Mouse (Mus musculus) limb, embryonic 11.5 days (tissue): Measurements from ENCODE around the gene Armc10. TPM values are rescaled to one million over a fixed set of nuclear protein-coding genes. Genes with fewer than 3 reads are reported as not detected.

Experiments used
- ATAC-seq: fragments of 200-750 bp; cut with Nextera tagmentation; 2 replicates; pipeline ENCODE4 v1.8.0; 2017; ENCODE audit warnings: low read depth; ENCODE audit not compliant: insufficient number of reproducible peaks, low FRiP score, low TSS enrichment
- DNase-seq: peaks from one replicate; pipeline ENCODE4 v3.0.0-alpha.2; 2015; ENCODE audit warnings: low spot score
- H3K27ac ChIP-seq: fragments of 300-500 bp; sonication (generic); replicated peaks from 2 replicates; pipeline ENCODE4 v1.5.1; 2014; ENCODE audit warnings: low read depth, mild to moderate bottlenecking, low read length
- H3K27me3 ChIP-seq: fragments of 300-500 bp; sonication (generic); 2 replicates; pipeline ENCODE4 v1.6.1; 2014; ENCODE audit warnings: mild to moderate bottlenecking, low read length, mixed read lengths; ENCODE audit not compliant: control insufficient read depth, insufficient read depth
- H3K36me3 ChIP-seq: fragments of 300-500 bp; sonication (generic); 2 replicates; pipeline ENCODE4 v1.6.1; 2014; ENCODE audit warnings: mild to moderate bottlenecking, low read length, moderate library complexity, mixed read lengths; ENCODE audit not compliant: control insufficient read depth, insufficient read depth
- H3K4me1 ChIP-seq: fragments of 300-500 bp; sonication (generic); 2 replicates; pipeline ENCODE4 v1.6.1; 2014; ENCODE audit warnings: low read length, mixed read lengths; ENCODE audit not compliant: control insufficient read depth, insufficient read depth
- H3K4me2 ChIP-seq: fragments of 300-500 bp; sonication (generic); 2 replicates; pipeline ENCODE4 v1.6.1; 2014; ENCODE audit warnings: low read depth, mild to moderate bottlenecking, moderate library complexity; ENCODE audit not compliant: severe bottlenecking
- H3K4me3 ChIP-seq: fragments of 300-500 bp; sonication (generic); 2 replicates; pipeline ENCODE4 v1.5.1; 2014; ENCODE audit warnings: low read depth, low read length
- H3K9ac ChIP-seq: fragments of 300-500 bp; sonication (generic); 2 replicates; pipeline ENCODE4 v1.6.1; 2014; ENCODE audit warnings: mild to moderate bottlenecking, low read length
- H3K9me3 ChIP-seq: fragments of 300-500 bp; sonication (generic); 2 replicates; pipeline ENCODE4 v1.6.1; 2016; ENCODE audit warnings: low read length; ENCODE audit not compliant: control insufficient read depth
- WGBS: fragments of 180-500 bp; shearing (Covaris S2); extraction: QIAGEN DNeasy Blood & Tissue Kit; methylation state at CpG from one replicate; pipeline ENCODE4 v1.1.7; 2014; 5-methylcytosine and 5-hydroxymethylcytosine counted together
- polyA plus RNA-seq: library from polyadenylated mRNA; unstranded; fragments of >200 nt; fragmentation: Nextera tagmentation; extraction: Ambion mirVana; gene quantifications from 2 replicates; pipeline ENCODE4 v1.2.1, GENCODE M21; 2014

The Armc10 gene
- polyA plus RNA-seq, 1 experiment from 2014 or later, result 91.9 TPM

DNA sequence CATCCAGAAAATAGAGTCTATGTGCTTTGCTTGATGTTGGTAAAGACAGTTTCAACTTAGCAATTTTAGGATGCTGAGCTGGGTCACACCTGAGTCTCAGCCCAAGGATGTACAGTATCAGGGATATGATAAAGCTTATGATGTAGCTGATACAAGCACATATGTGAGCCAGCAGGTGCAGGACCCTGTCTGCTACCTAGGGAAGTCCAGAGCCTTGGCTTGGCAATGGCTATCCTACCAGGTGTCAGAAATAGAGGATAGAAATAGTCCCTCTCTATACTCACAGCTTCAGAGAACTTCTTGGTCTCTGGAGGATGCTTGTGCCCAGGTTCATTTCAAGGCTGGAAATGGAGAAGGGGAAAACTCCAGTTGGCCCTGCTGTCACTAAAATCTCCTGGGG lies 19.7 kb upstream of the Armc10 start:
- Histone ChIP-seq H3K36me3 (no peaks in the 10 kb centered on the region), H3K4me3 (no peak overlapping the region), H3K9me3 (no peaks in the 10 kb centered on the region), H3K4me2 (no peak overlapping the region), H3K4me1 (no peaks in the 10 kb centered on the region), H3K27me3 (no peaks in the 10 kb centered on the region), H3K27ac (no peak overlapping the region), H3K9ac (no peak overlapping the region)
- DNase-seq, result no peak
- no peak for ATAC-seq

DNA sequence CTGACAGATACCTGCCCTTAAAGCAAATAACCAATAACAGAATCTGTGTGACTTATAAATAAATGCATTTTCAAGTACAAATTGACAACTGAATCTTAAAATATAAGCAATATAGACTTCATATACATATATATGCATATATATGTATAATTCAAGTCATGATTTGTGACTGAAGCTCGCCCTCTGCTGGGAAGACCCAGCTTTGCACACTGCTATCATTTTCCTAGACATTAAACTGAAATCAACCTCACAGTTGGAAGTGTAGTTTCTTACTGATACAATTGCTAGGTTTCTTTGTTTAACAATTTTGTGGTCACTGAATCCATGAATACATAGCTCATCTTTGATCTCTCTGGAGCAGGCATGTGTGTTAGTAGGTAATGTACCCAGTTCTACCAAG lies 4.7 kb upstream of the Armc10 start:
- Histone ChIP-seq H3K27me3 (no peaks in the 10 kb centered on the region), H3K9me3 (no peaks in the 10 kb centered on the region), H3K4me3 (no peak overlapping the region), H3K4me1 (no peaks in the 10 kb centered on the region), H3K27ac (no peak overlapping the region), H3K4me2 (no peak overlapping the region), H3K36me3 (no peaks in the 10 kb centered on the region), H3K9ac (no peak overlapping the region)
- DNase-seq, result peak; percentile 62
- WGBS, result 3% methylated on average over 1 of the region's 1 CpGs
- no peak for ATAC-seq

DNA sequence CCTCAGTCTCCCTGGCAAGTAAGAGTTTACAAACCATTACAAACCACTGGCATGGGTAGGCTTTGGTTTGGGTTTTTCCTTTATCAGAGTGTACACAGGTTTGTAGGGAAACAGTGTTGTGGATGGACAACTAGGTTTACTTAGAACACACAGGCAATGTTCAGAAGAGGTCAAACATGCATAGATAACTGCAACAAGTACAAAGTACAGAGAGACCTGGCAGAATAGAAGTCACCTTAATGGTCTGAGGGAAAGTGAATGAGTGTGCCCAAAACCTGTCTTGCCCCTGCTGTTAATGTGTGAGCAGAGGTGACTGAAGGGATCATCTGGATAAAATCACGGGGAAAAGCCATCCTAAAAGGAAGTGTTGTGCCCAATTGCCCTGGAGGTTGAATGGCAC lies 2.0 kb upstream of the Armc10 start:
- Histone ChIP-seq H3K4me2 (no peak overlapping the region), H3K27me3 (no peaks in the 10 kb centered on the region), H3K4me3 (no peak overlapping the region), H3K9me3 (no peaks in the 10 kb centered on the region), H3K4me1 (no peaks in the 10 kb centered on the region), H3K27ac (no peak overlapping the region), H3K9ac (no peak overlapping the region), H3K36me3 (peaks cover under 1% of the 10 kb centered on the region; the same call in 1 of the 2 replicates)
- DNase-seq (no peak), ATAC-seq (no peak)
- WGBS, result 42% methylated on average over 1 of the region's 1 CpGs

DNA sequence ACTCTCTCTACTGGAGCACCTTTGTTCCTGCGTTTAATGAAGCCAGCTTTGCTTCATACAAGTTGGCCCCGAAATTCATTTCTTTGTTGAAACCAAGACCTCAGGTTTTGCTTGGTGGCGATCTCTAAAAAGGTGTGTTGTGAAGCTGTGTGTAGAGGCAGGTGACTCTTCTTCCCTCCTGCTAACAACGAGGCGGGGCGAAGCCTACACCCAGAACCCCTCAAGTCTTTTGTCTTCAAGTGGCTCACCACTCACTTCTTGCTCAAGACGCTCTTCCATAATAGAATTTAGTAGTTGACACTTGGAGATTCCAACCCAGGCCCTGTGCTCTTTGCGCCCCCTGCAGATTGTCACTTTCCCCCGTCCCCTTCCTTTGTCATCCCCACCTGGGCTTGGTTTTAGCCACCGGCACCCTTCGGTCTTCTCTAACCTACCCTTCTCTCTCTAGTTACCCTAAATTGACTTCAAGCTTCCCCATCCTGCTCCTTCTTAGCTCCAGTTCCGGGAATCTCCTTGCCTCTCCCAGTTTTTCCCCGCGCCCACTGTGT lies 648 bp upstream of the Armc10 start:
- Histone ChIP-seq H3K27me3 (no peaks in the 10 kb centered on the region), H3K9me3 (no peaks in the 10 kb centered on the region), H3K4me3 (peak overlapping the region; percentile 79; the same call in 1 of the 2 replicates), H3K27ac (no peak overlapping the region), H3K4me2 (peak overlapping the region; percentile 38), H3K9ac (no peak overlapping the region), H3K4me1 (no peaks in the 10 kb centered on the region), H3K36me3 (peaks cover 6% of the 10 kb centered on the region; the same call in 1 of the 2 replicates)
- DNase-seq (no peak), ATAC-seq (no peak; the same call in none of the 2 replicates)
- WGBS, result 10% methylated on average over 14 of the region's 14 CpGs

DNA sequence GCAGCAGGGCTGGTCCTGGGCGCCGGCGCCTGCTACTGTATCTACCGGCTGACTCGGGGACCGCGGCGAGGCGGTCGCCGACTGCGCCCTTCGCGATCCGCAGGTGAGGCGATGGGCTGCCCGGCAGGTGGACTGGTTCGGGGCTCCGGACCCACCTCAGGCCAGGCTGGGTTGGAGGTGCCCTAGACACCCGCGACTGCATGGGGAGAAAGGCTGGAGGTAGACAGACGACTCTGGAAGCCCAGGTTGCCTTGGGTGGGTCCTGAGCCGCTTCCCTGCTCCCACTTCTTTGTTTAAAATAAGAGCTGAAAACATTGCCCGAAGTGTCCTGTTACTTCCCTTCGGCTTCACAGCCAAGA lies 499 bp downstream of the Armc10 start:
- H3K27me3 ChIP-seq, result no peaks in the 10 kb centered on the region
- DNase-seq (no peak), ATAC-seq (no peak; the same call in 1 of the 2 replicates)
- peak overlapping the region; percentile 79 for H3K4me3 ChIP-seq
- peak overlapping the region; percentile 83 for H3K27ac ChIP-seq
- peak overlapping the region; percentile 82 for H3K9ac ChIP-seq
- H3K36me3 ChIP-seq, result peaks cover 12% of the 10 kb centered on the region; the same call in 1 of the 2 replicates
- under 1% methylated on average over 25 of the region's 25 CpGs for WGBS
- peak overlapping the region; percentile 65 for H3K4me2 ChIP-seq
- H3K4me1 ChIP-seq, result no peaks in the 10 kb centered on the region
- H3K9me3 ChIP-seq, result no peaks in the 10 kb centered on the region

DNA sequence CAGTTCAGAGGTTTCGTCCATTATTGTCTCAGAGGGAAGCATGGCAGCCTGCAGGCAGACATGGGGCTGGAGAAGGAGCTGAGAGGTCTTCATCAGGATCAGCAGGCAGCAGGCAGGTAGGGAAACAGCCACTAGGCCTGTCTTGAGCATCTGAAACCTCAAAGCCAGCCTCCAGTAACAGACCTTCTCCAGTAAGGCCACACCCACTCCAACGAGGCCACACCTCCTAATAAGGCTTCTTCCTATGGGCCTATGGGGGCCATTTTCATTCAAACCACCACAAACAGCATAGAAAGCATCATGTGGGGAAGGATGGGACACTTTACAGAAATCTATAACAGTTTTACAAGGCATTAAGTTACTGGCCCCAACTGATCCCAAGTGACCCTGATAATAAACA lies 5.1 kb downstream of the Armc10 start:
- peaks cover 21% of the 10 kb centered on the region; the same call in 1 of the 2 replicates for H3K36me3 ChIP-seq
- DNase-seq, result no peak

DNA sequence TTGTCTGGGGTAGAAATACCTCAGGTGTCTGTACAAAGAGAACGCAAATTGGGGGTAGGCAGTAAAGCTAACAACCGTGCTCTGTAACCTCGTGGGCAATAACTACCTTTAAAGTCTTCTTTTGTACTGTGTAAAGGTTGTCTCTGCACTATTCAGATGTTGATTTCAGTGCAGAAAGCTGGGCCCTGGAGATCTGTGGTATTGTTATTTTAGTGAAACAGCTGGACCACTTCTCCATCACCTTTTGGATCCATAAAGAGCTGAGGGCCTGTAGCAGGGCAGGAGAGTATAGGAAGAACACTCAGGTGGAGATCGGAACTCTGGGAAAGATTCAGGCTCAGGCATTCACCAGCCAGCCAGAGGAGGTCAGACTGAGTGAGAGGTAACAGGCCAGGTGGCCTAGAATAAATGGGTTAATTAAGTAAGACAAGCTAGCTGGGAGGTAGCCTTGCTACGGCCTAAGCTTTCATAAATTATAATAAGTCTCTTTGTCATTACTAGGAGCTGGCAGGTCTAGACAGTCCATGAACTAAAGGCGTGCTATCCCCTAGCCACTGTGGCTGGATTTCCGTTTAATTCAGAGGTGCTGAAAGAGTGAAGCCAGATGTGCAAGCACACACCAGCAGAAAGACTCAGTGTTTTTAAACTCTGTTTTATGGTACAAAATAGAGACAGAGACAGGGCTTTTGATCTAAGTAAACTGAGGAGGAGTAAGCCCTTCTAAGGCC lies 6.4 kb downstream of the Armc10 start:
- peaks cover 21% of the 10 kb centered on the region; the same call in 1 of the 2 replicates for H3K36me3 ChIP-seq
- H3K27ac ChIP-seq, result no peak overlapping the region
- no peak overlapping the region for H3K9ac ChIP-seq
- ATAC-seq (peak; percentile 81), DNase-seq (peak; percentile 41)
- no peak overlapping the region for H3K4me3 ChIP-seq
- 71% methylated on average over 7 of the region's 7 CpGs for WGBS
- H3K4me1 ChIP-seq, result no peaks in the 10 kb centered on the region
- H3K27me3 ChIP-seq, result no peaks in the 10 kb centered on the region
- H3K9me3 ChIP-seq, result no peaks in the 10 kb centered on the region
- no peak overlapping the region for H3K4me2 ChIP-seq

More for the DNA sequence above, 5.1 kb downstream of the Armc10 start:
- no peaks in the 10 kb centered on the region for H3K9me3 ChIP-seq
- H3K9ac ChIP-seq, result no peak overlapping the region
- no peak overlapping the region for H3K27ac ChIP-seq
- no peaks in the 10 kb centered on the region for H3K4me1 ChIP-seq
- H3K4me3 ChIP-seq, result no peak overlapping the region
- 87% methylated on average over 2 of the region's 2 CpGs for WGBS
- H3K27me3 ChIP-seq, result no peaks in the 10 kb centered on the region
- H3K4me2 ChIP-seq, result no peak overlapping the region
- ATAC-seq, result no peak

DNA sequence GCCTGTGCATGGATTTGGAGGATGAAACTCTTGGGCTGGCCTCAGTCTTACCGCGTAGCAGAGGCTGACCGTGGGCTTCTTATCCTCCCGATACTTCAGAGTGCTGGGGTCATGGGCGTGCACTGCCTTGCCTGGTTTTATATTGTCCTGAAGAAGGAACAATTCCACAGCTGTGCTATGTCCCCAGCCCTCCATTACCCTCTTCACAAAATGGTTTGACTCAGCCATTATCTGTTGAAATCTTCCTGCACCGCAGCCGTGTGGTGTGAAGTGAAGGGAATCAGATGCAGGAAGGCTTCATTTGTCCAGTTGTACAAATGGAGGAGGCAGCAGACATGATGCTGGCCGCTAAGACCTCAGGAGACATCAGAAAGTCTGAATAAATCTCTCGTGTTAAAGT lies 11.3 kb downstream of the Armc10 start:
- Histone ChIP-seq H3K4me2 (no peak overlapping the region), H3K36me3 (peaks cover 11% of the 10 kb centered on the region; the same call in 1 of the 2 replicates), H3K4me3 (no peak overlapping the region), H3K9me3 (no peaks in the 10 kb centered on the region), H3K9ac (no peak overlapping the region), H3K4me1 (no peaks in the 10 kb centered on the region), H3K27me3 (no peaks in the 10 kb centered on the region), H3K27ac (no peak overlapping the region)
- DNase-seq (no peak), ATAC-seq (no peak)
- 93% methylated on average over 9 of the region's 9 CpGs for WGBS
